Mouse (Mus musculus) brain, embryonic 14.5 days (tissue): Measurements from ENCODE around the gene Gsdmc4. TPM values are rescaled to one million over a fixed set of nuclear protein-coding genes. Genes with fewer than 3 reads are reported as not detected.
"Not testable (repeated sequence)": the region's sequence is repeated elsewhere in the genome, so short reads cannot be mapped to it uniquely, and the experiment has no call there.

ENCODE experiments used
- DNase-seq: peaks from one replicate; pipeline ENCODE4 v3.0.0-alpha.2; 2011; ENCODE audit warnings: low read depth
- CTCF ChIP-seq: fragments of 200-500 bp; IDR thresholded peaks from 2 replicates; pipeline ENCODE4 v1.5.1; 2012; ENCODE audit warnings: inconsistent platforms, mild to moderate bottlenecking, moderate library complexity, borderline replicate concordance; ENCODE audit not compliant: insufficient read depth, insufficient read length; ENCODE audit errors: extremely low read depth
- polyA plus RNA-seq: library from polyadenylated mRNA; depleted of rRNA; stranded (reverse); fragments of >200 nt; gene quantifications from 2 replicates; pipeline ENCODE4 v1.2.3, GENCODE M21; 2012; rRNA removed

The Gsdmc4 gene
- polyA plus RNA-seq, 1 experiment: not detected

GRCm38 (mm10) chr15:63895560-63896353 is 16.3 kb downstream of the Gsdmc4 start:
- peak; percentile 58 for TF ChIP-seq CTCF

GRCm38 (mm10) chr15:63888440-63888839 is 23.7 kb downstream of the Gsdmc4 start:
- not testable (repeated sequence) for DNase-seq

More at GRCm38 (mm10) chr15:63895560-63896353, 16.3 kb downstream of the Gsdmc4 start:
- DNase-seq: peak; percentile 44

- DNase-seq: not testable (repeated sequence)
Measured at GRCm38 (mm10) chr15:63887949-63888348, 24.1 kb downstream of the Gsdmc4 start.

- not testable (repeated sequence) for DNase-seq
Measured at GRCm38 (mm10) chr15:63878458-63878857, 33.6 kb downstream of the Gsdmc4 start, which contains the start of gene Gsdmc3. TSS of gene Gsdmc3 (minus strand) at chr15:63878558.

- not testable (repeated sequence) for DNase-seq
Measured at GRCm38 (mm10) chr15:63876160-63876559, 35.9 kb downstream of the Gsdmc4 start.

GRCm38 (mm10) chr15:63861965-63862364 is 50.1 kb downstream of the Gsdmc4 start:
- peak; percentile 27 for DNase-seq
- peak; percentile 36; the same call in 1 of the 2 replicates for TF ChIP-seq CTCF

Other genes with a start within 250 kb of the Gsdmc4 start
- not detected in 2 replicates for gene Gsdmc2, start 67.1 kb downstream of the Gsdmc4 start, polyA plus RNA-seq
- not detected in 2 replicates for gene Gsdmc3, start 33.7 kb downstream of the Gsdmc4 start, polyA plus RNA-seq
- gene Fam49b, start 148.2 kb upstream of the Gsdmc4 start, polyA plus RNA-seq: 86.7 and 109 TPM in 2 replicates